Mouse (Mus musculus) lung, adult 18-20 months (tissue): ENCODE results near the gene Ammecr1.

Experiments used
- DNase-seq, 2 experiments: peaks; one replicate each; pipeline ENCODE4 v3.0.0; 2022; ENCODE audit warnings: mixed read lengths in 2 of 2

Ammecr1 gene

GRCm38 (mm10) chrX:142914208-142914607 lies 52.3 kb downstream of the Ammecr1 start:
- DNase-seq: no peak

DNA sequence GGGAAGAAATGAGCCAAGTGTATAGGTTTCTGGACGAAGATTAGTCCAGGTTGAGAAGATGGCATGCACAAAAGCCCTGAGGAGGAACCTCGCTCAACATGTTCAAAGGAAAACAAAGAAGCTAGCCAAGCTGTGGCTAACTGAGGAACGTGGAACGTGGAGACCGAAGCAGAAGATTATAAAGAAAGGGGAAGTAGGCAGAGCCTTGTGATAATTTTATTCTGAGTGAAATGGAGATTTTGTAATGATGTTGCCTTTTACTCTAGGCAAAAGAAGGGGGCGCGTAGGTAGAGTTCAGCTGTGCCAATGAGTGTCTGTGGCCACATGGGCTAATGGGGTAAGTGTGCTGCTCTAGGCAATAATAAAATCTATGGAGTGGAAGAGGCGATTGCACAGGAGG lies 62.7 kb downstream of the Ammecr1 start:
- no peak for DNase-seq

- no peak for DNase-seq
Measured at GRCm38 (mm10) chrX:142902599-142902998, 63.9 kb downstream of the Ammecr1 start.

- DNase-seq: no peak
Measured at GRCm38 (mm10) chrX:142901915-142902314, 64.6 kb downstream of the Ammecr1 start.

DNA sequence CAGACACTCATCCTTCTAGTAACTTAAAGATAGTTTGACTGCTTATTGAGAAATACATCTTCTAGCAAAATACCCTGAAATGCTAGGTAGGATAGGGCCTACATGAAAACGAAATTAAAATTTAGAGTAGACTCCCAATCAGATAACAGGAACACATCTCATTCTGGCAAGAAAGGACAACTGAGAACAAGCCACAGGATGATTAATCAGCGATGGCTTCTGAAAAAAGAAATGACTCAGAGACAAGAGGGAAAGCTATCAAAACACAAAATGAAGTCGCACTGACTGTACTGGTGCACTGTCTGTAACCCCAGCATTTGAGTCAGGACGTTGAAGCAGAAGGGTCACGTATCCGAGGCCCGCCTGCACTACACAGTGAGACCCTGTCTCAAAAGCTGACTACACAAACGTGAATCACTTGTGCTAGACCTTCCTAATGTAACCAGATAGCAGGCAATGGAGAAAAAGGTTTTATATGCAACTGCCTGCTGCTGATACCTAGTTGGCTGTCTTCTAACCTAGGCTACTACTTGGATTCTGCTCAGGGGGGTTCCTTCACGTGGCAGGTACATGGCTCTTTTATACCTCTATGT lies 68.1 kb downstream of the Ammecr1 start:
- DNase-seq: no peak

DNA sequence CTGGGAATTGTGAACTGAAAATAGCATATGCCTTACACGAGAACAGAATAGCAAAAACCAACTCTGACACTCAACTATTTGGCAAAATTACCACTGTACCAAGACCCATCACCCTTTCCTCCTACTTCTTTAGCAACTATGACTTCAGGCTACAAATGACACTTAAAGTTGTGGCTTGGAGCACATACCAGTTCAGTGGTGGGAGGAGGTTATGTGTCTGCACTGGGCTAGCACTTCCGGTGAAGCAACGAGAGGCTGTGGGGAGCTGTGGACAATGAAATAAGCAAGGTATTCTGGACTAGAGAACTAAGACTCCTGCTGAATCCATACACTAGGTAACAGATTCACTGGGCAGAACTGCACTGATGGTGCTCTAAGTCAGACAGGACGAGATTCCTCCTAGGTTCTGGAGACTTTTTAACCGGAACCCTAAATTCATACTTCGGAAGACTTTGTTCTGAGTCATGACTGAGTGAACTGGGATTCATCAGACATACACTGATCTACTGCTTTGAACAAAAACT lies 69.0 kb downstream of the Ammecr1 start:
- DNase-seq: no peak

GRCm38 (mm10) chrX:142895316-142895715 lies 71.2 kb downstream of the Ammecr1 start:
- no peak for DNase-seq

DNA sequence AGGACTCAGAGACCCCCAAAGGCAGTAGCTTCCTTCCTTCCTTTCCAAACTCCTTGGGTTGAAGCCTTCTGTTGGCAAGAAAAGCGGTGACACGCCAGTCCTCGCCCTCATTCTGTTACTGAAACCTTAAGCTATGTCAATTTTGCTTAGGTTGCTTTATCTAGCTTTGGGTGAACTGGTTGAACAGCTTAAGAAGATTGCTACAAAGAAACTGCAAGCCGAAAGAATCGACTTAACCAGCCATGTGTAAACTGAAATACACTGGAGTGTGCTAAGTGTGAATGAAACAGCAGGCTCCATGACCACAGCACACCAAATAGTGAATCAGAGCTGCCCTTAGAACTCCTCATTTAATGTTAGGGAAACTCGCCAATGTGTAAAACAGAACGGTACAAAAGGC lies 80.6 kb downstream of the Ammecr1 start:
- no peak for DNase-seq

DNA sequence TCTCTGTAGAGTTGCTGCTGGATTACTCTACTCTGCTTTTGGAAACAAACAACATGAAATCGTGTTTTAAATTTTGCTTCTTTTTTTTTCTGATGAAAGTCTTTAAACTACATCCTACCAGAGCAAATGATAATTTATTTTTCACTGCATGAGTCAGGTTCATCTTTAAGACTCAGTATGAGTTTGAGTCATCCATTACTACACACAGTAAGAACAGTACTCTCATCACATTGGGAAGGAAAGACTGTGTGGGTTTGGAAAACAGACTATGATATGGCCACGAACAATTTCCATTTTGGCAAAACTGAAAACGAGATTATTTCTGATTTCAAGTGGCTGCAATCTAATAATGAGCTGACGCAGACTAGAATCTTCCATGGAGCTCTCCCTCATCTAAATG lies 82.9 kb downstream of the Ammecr1 start:
- DNase-seq: no peak

GRCm38 (mm10) chrX:142882255-142882654 lies 84.3 kb downstream of the Ammecr1 start:
- DNase-seq: no peak

DNA sequence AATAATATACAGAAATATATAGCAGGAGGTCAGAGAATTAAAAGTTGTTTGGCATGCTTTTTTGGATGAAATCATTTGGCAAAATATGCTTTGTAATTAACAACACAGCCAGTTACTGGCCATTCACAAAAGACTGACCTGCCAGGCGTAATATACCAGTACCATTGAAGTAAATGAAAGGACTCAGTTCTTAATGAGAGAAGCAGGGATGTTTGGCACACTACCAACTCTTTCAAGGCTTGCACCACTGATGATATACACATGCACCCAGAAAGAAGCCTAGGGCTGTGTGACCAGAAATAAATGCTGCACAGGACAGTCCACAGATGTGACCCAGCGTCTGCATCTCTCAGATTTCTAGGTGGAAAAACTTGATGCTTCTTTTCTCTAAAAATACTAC lies 96.7 kb downstream of the Ammecr1 start:
- no peak for DNase-seq

- DNase-seq: no peak
Measured at GRCm38 (mm10) chrX:142848032-142848431, 118.5 kb downstream of the Ammecr1 start.

GRCm38 (mm10) chrX:142846266-142846665 lies 120.3 kb downstream of the Ammecr1 start:
- DNase-seq: no peak

DNA sequence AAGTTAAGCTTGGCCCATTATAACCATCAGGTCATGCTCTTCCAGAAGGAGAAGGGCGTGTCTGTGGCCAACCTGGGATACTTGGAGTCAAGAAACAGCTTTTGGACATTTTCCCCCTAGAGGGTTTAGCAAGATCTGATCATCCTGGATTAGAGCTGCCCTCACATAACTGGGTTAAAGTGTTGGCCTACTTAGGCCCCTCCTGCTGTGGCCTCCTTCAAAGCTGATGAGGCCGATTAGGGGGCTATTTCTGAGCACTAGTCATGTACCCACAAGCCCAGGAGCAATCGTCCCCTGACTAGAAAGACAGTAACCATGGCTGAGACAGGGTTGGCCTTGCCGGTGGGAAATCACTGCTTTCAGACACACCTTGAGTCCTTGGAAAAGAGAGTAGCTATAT lies 124.6 kb downstream of the Ammecr1 start:
- no peak for DNase-seq

DNA sequence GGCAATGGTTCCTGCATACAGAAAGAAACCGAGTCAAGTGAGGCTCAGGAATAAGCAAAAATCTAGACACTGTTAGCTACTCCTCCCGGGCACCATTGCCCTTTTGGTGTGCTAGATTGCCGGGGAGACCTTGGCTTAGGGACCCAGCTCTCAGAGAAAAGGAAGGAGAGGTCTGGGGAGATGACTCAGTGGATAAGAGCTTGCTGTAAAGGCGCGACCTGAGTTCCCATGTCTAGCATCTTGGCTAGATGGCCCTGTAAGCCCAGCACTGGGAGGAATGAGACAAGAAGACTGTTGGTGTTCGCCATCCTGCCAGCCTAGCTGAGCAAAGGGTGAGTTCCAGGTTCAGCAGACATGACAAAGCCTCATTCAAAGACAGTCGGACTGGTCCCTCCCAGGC lies 127.1 kb downstream of the Ammecr1 start:
- DNase-seq: no peak

DNA sequence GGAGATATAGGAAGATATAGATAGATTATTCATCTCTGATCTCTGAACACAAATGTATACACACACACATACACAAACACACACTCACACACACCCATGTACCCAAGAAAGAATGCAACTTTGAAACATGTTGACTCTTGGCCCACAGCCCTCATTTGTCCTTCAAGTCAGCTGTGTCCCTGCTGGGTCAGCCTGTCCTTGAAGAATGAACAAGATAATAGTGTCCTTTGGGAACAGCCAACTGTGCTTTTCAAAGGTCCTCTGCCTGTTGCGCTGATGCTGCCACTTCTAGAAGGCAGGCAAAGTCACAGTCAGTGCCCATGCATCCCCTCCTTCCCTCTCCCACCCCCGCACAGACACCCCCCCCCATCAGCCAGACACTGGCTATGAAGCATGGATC lies 127.7 kb downstream of the Ammecr1 start:
- DNase-seq: no peak

- DNase-seq: no peak
Measured at GRCm38 (mm10) chrX:142837316-142837715, 129.2 kb downstream of the Ammecr1 start.

DNA sequence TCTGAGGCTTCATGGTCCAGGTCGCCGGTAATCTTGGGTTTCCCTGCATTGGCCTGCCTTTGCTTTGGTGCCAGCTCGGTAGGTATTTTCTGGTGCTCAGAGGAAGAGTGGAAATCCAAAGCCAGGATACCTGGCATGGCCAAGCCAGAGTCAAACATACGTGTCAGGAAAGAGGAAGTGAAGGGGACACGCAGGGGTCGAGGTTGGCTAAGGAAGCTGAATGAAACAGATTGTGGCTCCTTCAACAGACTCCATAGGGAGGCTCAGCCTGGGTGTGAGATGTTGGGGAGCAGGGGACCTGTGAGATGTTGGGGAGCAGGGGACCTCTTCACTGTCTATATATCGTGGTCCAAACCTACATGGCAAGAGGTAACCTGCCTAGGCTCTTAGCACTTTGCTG lies 130.1 kb downstream of the Ammecr1 start:
- no peak for DNase-seq

- no peak for DNase-seq
Measured at GRCm38 (mm10) chrX:142834807-142835206, 131.7 kb downstream of the Ammecr1 start.

DNA sequence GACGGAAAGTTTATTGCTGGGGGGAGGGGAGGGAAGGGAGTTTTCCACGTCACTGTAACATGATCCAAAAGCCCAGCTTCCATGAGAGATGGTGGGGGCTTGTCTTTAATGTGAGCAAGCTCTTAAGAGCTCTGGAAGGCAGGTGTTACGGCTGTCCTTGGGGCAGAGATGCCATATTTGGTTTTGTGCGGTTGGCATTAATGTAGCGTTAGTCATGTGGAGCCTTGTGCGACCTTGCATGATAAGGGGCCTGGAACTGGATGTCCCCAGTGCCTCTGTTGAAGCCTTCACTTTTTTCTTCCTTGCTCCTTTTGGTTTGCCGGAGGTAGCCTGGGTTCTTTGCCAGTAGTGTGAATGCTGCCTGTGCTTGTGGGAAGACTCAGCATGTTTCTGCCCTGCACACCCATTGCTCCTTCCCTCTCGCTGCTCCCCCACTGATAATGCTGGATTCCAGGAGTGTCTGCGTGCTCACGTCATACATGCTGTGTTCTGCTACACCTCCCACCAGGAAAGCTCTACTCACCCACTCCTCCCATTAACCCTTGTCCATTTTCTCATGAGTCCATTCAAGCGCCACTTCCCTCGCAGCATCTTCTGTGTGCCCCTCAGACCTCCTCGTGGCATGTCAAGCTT lies 133.2 kb downstream of the Ammecr1 start:
- DNase-seq: no peak

DNA sequence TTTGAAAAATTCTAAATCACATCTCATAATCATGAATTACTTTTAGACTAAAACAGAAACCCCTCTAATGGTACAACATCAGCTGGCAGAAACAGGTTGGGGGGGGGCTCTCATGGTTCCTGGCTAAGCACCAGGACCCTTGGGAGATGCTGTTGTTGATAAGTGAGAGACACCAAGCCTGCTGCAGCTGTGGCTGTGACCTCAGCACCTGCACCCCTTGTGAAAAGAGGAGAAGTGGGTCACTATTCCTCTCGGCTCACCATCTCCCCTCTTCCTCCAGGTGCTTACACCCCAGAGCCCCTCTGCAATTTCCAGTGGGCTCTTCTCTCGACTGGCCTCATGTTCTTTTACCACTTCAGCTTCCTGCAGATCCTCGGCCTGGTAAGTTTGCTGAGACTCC lies 134.3 kb downstream of the Ammecr1 start:
- no peak for DNase-seq

DNA sequence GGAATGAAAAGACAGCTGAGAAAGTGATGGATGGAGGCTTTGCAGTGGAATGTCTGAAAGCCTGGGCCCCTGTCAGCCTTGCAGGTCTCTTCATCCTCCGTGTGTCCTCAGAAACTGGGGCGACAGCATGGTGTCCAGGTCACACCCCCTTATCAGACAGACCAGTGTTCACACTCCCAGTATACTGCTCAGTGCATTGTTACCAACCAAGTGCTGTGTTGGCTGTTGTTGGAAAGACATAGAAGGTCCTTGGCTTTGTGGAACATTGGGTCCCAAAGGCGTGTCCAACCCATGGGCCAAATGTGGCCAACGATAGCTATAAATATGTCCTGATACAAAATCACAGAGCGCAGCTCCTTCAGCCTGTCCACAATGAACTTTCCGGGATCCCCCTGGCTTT lies 136.0 kb downstream of the Ammecr1 start:
- DNase-seq: no peak

- no peak for DNase-seq
Measured at GRCm38 (mm10) chrX:142829866-142830470, 136.6 kb downstream of the Ammecr1 start.

- no peak for DNase-seq
Measured at GRCm38 (mm10) chrX:142829267-142829666, 137.3 kb downstream of the Ammecr1 start.
